Mouse (Mus musculus) stomach, postnatal 0 days (tissue): ENCODE measurements around the gene Art4.

Experiments used
- CTCF ChIP-seq: IDR thresholded peaks from 2 replicates; pipeline ENCODE4 v1.5.1; 2016; ENCODE audit warnings: antibody characterized with exemption, low read depth, mild to moderate bottlenecking, moderate library complexity
- EP300 ChIP-seq: optimal IDR thresholded peaks from 2 replicates; pipeline ENCODE3; 2016; ENCODE audit warnings: antibody characterized with exemption

DNA sequence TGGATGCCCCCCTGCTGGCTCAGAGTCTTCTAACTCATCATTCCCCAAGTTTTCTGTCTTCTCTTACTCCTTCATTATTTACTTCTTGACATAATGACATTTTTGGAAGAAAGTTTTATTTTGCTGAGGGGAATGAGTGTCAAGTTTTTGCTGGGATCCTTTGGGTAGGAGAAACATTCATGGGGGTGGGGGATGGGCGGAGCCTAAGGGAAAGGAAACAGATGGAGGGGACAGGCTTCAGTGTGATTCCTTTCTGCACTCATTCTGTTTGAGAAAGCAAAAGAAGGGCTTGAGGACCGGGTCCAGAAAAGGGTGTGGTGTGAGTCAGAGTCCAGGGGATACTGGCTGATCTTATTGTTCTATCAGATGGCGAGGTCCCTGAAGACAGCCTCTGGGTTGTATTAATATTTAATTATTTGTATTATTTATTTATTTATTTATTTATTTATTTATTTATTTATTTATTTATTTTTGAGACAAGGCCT, 25.9 kb upstream of the Art4 start:
- TF ChIP-seq EP300, result no peak
- TF ChIP-seq CTCF, result no peak
